Mouse (Mus musculus) kidney, adult 11 months (tissue): ENCODE data around the gene Vmn1r225.
"Not testable (repeated sequence)": the region's sequence is repeated elsewhere in the genome, so short reads cannot be mapped to it uniquely, and the experiment has no call there.

Experiments used
- DNase-seq: peaks from one replicate; pipeline ENCODE4 v3.0.0; 2022

Gene Vmn1r225

GRCm38 (mm10) chr17:20497858-20498257 is at the start of gene Vmn1r225:
Gene Vmn1r225, plus strand, starts transcription at chr17:20498158.
- DNase-seq, result no peak

GRCm38 (mm10) chr17:20473311-20473710 is 24.6 kb upstream of the Vmn1r225 start:
- DNase-seq, result no peak

GRCm38 (mm10) chr17:20481231-20481630 is 16.7 kb upstream of the Vmn1r225 start, which contains the start of gene Vmn2r108:
Gene Vmn2r108, minus strand, starts transcription at chr17:20481331.
- no peak for DNase-seq

GRCm38 (mm10) chr17:20508247-20508646 is 10.3 kb downstream of the Vmn1r225 start:
- DNase-seq, result not testable (repeated sequence)
